Mouse (Mus musculus) lung, postnatal 0 days (tissue): ENCODE data around the gene Exosc1.

Source experiments
- CTCF ChIP-seq: IDR thresholded peaks from 2 replicates; pipeline ENCODE4 v1.5.1; 2016; ENCODE audit warnings: antibody characterized with exemption, mild to moderate bottlenecking
- EP300 ChIP-seq: IDR thresholded peaks from 2 replicates; pipeline ENCODE4 v1.6.1; 2016; ENCODE audit warnings: antibody characterized with exemption, mild to moderate bottlenecking, control low read depth

DNA sequence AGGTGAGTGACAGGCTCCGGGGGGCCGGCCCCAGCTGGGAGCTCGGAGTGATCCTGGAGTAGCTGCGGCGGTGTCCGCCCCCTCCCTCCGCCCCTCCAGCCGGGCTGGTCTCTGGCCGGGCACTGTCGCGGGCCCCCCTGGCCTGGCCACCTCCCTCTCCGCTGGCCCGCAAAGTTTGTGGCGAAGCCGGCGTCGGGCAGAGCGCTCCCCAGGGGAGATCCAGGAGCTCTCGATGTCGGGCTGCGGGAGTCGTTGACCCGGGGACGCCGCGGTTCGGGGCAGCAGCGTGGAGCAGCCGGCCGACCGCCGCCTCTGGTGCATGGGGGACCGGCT lies 48.3 kb upstream of the Exosc1 start, which contains the start of gene Ubtd1:
- no peak for TF ChIP-seq CTCF
- TF ChIP-seq EP300 = no peak
